Mouse (Mus musculus) thymus, postnatal 36 days (tissue): ENCODE measurements around the gene Pigf.
"Not testable (repeated sequence)": the region's sequence is repeated elsewhere in the genome, so short reads cannot be mapped to it uniquely, and the experiment has no call there.

Source experiments
- DNase-seq, 2 experiments: peaks; one replicate each; pipeline ENCODE4 v3.0.0; 2022; ENCODE audit warnings: mixed read lengths in 2 of 2

Pigf gene

DNA sequence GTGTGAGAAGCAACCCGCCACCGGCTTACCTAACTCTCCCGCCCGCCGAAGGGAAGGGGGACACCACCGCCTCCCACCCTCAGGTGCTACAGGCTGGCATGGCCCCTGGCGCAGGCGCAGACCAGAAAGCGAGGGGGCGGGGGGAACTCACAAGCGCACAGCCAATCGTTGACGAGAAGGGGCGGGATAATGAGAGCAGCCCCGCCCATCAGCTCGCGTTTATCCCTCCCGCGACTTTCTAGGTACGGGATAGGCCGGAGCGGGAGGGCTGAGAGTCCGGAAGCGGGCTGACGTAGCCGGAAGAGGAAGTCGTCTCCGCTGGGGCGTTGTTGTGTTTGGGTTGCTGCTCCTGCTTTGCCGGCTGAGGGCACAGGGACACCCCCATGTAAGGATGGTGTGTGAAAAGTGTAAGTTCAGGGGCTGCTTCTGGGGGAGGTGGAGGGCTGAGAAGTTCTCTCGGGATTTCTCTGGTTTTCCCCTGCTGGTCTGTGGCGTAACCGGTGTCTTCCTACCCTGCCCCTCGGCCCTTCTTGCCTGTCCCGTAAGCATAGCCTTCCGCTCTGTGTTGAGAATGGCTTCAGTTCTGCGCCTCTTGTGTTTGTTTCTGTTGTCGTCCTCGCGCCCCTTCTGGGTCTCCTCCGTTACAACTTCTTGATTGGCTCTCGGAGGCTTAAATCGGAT is at the start of gene Pigf, which contains the start of gene Cript:
TSS of gene Pigf (minus strand) at position 138 of the 681 bp plus-strand sequence.
TSS of gene Cript (plus strand) at position 282 of the 681 bp plus-strand sequence.
- peak; percentile 98 to 99 for DNase-seq

DNA sequence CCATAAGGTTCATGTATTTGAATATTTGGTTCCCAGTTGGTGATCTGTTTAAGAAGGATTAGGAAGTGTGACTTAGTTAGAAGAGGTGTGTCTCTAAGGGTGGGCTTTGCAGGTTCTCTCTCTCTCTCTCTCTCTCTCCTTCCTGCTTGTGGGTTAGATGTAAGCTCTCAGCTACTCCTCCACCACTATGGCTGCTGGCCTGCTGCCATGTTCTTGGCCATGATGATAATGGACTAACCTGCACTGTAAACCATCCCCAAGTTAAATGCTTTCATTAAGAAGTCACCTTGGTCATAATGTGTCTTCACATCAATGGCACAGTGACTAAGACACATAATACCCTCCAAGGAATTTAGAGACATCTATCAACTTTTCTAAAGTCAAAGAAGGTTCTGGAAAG is 48.3 kb upstream of the Pigf start:
- DNase-seq, result no peak

DNA sequence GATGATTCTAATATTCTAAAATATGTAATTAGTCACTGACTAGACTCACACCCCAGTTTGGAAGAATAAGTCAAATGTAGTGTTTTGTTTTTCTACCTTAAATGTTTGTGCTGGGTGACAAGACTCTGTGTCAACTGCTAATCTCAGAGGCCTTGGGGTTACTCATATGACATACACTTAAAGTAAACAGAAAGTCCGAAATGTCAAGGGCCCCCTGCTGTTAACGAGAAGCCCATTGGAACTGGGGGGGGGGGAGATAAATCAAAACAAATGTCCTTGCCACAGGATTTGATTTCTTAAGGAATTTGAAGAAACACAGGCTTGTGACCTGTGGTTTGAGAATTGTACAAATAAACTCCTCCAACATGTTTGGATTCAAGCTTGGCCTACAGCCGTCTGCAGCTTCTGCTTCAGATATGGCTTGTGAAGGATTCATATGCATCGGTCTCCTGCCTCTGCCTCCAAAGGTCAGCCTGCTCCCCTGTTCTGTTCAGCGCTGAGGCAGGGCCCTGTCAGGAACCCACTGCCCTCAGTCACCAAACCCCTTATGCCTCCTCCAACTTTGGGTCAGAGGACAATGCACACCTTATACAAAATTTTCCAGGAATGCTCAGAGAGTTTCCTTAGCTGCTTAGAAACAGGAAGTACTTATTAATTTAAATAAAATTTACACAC is 47.7 kb upstream of the Pigf start:
- no peak for DNase-seq

DNA sequence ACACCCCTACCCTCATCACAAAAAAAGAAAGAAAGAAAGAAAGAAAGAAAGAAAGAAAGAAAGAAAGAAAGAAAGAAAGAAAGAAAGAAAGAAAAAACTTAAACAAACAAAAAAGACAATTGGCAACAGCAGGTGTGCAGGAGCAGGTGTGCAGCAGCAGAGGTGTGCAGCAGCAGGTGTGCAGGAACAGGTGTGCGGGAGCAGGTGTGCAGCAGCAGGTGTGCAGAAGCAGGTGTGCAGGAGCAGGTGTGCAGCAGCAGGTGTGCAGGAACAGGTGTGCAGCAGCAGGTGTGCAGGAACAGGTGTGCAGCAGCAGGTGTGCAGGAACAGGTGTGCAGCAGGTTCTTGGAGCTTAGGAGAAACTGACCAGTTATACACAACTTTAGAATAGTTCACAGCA is 47.0 kb upstream of the Pigf start:
- not testable (repeated sequence) for DNase-seq

DNA sequence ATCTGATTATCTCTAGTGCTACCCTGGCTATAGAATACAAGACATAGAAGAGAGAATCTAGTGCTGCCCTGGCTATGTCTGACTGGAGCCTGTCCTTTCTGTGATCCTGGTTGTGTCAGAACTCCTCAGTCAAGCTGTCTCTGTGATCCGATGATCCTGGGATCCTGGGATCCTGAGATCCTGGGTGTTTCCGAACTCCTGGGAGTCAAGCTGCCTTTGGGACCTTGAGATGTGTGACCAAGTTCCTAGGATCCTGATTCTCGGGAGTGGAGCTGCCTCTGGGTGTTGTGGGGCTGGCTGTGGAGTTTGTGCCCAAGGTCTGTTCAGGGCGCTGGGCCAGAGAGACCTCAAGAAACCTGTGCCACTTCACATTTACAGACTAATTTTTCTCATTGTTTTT is 43.8 kb upstream of the Pigf start:
- DNase-seq, result no peak

DNA sequence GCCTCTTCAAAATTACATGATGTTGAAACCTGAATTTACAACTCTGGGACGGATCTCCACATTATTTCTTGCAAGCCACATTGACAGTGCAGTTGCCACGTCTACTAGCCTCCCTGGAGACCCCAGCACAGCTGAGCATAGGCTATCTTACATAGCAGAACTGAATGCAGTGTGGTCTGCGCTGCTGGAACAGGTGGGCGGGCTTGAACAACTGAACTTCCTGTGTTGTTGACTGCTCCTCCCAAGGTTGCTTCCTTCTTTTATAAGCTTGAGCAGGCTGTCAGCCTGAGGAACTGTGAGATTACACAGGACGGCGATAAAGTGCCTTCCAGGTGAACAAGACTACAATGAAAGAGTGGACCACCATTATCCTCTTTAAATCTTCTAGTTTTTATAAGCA is 38.8 kb upstream of the Pigf start:
- DNase-seq, result peak; percentile 16 to 36

DNA sequence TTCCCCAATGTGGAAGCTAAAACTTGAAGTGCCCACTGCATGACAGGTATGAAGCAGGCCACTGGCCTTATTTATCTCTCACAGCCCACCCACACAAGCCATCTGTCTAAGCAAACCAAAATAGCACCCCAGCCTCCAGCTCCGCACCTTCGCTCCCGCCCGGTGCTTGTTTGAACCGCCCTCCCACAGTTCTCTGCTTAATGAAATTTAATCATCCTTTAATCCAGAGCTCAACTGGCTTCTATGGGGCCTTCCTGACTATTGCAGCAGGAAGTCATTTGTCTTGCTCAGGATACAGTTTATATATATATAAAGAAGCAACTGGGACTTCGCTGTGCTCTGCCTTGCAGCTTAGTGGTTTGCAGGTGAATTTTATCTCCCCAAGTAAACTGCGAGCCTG is 38.3 kb upstream of the Pigf start:
- no peak for DNase-seq

DNA sequence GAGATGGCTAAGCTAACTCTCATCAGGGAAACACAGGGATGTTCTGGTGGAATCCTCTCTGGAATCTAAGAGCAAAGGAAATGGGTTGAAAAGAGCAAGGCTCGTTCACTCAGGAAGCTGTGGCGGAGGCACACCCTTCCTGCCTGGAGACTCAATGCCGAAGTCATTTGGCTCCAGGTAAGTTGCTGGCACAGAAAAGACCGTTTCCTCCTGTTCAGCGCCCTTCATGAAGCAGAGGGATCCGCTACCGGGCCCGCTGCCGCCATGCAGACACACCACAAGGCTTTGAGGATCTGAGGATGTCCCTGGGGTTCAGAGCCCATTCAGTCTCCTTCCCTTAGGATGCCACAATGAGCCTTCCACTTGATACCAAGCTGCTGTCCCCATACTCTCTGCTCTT is 37.4 kb upstream of the Pigf start:
- DNase-seq, result no peak

DNA sequence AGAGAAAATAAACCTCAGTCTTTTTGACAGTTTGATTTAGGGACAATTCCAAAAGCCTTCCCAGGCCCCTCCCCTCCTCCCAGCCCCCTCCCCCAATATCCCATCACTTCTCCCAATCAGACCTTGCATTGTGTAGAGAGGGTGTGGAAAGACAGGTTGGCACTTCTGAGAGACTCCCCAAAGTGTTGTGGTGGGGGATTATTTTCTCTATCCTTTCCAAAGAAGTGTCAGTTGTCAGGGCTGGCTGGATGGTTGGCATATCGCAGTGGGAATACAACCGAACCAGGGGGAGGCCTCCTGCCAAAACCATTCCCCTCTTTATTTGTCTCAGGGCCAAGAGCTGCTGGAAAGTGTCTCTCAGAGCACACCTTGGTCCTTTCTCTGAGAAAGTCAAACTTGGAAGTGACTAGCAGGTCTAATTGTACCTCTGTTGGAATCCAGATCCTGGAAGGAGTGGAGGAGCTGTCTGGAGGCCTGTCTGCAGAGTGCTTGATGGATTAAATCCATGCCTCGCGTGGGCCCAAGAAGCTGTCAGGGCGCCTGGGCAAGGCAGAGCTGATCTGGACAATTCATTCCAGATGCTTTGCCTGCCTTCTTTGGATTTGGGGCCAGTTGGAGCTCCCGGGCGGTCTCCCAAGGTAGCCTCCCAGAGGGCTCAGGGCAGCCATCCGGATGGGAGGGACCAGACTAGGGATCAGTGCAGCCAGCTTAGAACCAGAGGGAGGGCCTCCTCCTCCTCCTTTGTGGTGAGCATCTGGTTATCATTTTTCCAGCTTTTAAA is 32.5 kb upstream of the Pigf start:
- no peak for DNase-seq

DNA sequence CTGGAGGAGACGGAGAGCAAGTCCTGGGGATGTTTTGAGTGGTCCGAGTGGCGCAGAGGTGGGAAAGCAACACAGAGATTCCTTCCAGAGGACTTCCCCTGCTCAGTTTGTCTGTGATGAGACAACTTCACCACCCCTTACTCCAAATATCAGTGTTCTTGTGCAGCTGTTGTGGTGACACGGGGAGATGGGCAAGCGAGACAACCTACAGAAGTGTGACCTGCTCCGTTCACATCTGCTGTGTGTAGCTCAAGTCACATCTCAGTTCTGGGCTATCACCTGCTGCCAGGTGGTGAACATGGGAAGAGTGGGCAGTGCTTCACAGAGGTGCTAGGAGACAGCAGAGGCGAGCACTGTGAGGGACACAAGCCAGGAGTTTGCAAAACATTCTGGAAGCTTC is 31.6 kb upstream of the Pigf start:
- no peak for DNase-seq

DNA sequence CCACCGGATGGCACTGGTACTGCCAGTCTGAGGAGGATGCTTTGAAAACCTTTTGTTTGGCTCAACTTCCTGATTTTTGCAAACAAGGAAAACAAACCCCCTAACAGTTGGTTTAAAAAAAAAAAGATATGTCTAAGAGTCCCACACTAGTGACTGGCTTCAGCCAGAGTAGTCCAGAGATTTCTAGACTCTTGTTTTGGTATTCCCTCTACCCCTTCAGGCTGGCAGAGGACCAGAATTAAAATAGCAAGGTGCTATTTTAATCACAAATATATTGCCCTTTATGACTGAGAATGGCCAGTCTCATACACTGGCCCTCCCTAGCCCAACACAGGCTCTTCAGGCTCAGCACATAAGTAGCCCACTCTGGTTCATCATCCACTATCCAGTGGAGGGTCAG is 30.5 kb upstream of the Pigf start:
- no peak for DNase-seq

DNA sequence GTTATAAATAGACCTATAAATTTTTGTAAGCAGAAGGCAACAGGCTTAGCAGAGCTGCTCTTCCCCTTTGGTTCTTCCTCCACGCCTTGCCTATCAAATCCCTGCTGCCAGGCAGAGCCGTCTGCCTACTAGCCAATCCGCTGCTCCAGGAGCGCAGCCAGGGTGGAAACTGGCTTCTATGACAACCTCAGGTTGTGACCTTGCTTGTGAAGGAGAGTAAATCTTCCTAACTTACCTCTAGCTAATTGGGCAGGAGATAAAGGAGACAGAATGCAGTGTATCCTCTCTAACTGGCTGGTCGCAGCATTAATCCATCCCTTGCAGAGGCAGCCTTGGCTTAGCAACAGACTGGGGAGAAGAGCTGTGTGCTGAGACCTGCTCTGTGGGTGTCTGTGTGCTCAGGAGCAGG is 29.8 kb upstream of the Pigf start:
- no peak for DNase-seq

DNA sequence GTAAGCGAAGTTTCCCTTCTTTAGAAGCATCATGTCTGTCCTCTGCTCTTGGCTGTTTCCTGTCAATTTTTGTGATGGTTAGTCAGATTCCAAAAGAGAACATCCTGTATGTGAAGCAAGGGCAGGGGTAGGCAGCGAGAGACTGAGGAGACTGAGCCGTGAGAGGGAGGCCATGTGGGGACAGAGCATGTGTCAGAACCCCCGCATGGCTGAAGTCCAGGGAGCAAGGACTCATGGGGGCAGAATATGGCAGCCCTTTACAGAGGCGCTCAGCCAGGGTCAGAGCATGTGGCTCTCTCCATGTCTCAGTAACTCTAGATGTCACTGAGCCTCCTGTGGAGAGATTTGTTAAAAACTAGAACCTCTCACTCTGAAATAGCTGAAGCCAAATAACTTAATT is 28.7 kb upstream of the Pigf start:
- no peak for DNase-seq

DNA sequence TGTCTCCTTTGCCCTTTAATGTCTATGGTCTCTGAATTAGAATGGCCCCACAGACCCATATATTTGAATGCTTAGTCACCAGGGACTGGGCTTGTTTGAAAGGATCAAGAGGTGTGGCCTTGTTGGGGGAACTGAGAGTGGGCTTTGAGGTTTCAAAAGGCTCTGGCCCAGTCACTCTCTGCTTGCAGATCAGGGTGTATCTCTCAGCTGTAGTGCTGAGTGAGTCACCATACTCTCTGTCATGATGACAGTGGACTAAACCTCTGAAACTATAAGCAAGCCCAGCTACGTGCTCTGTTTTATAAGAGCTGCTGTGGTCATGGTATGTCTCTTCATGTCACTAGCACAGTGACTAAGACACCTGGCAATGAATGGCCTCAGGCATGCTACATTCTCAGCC is 27.2 kb upstream of the Pigf start:
- no peak for DNase-seq

DNA sequence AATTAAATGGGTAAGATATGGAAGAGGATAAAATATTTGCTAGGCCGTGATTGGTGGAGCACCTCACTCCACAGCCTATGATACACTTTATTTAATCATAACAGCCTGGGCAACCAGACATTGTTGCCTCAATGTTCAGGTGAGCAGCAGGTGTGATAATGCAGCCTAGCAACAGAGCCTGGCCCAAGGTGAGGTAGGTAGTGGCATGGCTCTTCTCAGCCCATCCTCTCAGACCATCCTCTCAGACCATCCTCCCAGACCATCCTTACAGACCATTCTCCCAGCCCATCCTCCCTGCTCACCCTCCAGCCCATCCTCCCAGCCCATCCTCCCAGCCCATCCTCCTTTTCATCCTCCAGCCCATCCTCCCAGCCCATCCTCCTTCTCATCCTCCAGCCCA is 26.4 kb upstream of the Pigf start:
- DNase-seq, result no peak

DNA sequence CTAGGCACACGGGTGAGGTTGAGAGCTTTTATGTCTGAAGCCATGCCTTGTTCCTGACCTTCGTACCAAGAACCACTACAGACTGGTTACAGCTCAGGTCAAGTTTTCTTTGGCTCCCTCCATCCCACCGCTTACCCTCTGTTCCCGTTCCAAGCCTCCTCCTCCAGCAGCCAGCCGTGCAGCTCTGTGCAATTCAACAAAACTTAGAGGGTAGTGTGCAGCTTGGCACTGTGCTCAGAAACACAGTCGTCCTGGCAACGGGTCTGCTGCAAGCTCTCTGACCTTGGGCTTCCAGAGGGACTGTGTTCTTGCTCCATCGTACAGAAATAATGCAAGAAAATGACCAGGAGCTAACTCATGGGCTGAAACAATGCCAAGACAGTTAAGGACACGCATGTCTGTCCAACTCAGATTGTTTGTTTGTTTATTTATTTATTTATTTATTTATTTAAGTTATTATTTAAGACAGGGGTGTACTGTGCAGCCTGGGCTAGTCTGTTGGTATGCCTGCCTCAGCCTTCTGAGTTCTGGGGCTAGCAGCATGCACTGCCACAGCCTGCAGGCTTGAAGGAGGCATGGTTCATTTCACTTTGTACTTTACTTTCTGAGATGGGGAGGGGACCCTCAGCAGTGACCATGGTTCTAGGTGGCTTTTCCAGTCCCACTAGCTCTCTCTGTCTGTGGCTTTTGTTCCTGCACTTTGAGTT is 25.4 kb upstream of the Pigf start:
- DNase-seq, result no peak

DNA sequence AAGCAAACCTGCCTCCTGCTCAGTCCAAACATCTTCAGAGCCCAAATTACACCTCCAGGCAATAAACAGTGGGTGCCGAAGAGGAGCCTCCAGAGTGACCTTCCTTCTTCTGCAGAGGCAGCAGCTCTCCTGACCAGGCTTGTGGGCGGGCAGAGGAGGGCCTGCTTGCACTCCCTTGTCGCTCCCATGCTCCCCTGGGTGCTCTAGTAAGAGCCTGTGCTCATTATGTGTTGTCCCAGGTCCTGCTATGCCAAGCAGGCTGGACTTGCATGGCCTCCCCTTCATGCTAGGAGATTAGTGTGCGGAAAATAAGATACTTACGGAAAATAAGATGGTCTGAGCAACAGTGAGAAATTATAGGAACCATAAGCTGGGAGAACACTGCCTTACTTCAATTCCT is 24.5 kb upstream of the Pigf start:
- DNase-seq, result no peak

DNA sequence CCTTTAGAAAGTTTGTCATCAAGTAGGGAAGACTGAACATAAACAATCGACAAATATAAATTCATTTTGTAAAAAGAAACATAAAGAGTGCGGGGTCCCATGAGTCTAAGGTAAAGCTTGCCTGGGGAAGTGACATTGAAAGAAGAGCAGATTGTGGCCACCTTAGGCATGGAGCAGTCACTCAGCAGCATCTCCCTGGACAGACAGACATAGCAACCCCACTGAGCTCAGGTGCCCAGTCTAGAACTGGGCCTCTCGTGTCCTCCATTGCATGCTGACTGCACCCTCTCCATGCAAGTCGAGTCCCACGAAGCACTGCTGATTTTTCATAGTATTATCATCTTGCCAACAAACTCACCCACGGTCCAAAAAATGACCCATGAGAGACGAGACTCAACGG is 19.6 kb upstream of the Pigf start:
- no peak for DNase-seq

DNA sequence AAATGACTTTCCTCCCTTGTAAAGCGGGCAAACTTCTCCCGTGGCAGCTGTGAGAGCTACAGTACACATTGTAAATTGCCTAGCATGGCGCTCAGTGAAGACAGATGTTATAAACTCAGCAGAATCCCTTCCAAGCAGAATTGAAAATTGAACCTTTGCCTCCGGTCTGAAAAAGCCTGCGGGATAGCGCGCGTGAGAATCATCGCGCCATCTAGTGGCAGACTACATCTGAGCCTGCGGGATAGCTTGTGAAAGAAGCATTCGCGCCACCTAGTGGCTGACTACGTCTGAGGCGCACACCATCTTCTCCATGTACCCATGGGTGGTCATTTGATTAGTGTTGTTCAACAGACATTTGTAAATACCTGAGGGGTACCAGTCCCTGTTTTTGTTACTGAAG is 19.2 kb upstream of the Pigf start:
- DNase-seq, result peak; percentile 80 to 83

DNA sequence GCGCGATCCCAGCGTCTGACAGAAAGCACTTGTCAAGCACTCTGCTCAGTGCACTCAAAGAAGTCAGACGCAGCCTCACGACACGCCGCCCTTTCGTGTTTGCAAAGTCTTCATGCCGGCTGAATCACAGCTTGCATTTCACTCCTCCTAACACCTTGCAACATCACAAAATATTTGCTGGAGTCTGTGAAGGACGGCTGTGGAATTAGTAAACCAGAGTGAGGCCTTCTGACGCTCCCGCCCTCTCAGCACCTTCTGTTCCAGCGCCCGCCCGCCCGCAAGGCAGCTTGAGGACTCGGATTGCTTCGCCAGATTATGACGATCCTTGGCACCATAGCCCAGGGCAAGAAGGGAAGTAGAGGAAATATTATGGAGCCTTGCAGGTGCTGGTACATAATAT is 16.5 kb upstream of the Pigf start:
- no peak for DNase-seq

DNA sequence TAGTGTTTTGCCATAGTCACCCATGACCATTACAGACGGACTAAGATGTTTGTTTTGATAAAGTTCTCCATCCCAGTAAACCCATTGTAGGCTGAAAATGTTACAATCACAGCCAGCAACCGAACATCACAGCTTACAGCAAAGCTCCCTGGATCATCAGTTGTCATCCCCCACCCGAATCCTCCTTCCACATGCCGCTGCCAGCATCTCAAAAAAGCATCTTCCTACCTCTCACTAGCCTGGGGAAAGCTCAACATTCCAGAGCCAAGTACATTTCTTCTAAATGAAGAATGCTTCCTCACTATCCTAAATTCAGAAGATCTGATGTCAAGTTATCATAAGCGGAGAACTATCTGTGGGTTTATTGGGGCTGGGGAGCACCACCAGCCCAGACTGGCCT is 13.3 kb upstream of the Pigf start:
- no peak for DNase-seq

DNA sequence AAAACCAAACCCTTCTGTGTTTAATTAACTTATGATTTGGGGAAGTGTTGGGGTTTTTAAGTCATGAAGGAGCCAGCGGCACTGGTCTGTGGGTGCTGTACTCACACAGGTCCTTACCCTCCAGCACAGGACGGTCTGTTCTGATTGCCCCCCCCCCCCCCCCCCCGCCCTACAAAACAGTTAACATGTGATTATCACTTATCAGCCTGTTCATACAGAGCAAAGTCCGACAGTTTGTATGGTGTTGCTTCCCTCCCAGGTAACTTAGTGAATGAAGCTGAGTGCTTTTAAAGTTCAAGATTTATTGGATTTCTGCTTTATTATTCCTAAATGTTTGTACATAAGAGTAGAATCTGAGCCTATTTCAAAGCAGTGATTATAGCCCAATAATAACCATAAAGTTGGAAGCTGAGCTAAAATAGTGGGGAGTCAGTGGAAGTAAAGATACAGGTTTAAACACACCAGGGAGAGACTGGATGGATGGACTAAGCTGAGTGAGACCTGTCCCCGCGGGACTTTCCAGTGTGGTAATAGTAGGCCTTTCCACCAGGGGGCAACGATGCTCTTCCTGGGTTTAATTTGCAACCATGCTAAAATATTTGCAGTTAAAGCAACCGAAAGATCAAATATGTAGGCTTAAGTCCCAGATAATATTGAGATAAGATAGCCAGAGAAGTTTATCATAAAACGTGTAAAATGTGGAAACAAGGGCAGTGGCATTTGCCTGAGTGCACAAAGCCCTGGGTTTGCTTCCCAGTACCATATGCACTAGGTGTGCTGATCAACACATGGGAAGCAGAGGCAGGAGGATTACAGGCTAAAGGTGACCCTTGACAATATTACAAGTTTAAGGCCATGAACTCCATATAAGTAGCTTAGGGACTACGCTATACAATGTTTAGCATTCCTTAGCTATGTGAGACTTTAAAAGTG is 11.2 kb upstream of the Pigf start:
- peak in 1 of 2 experiments; percentile 16 for DNase-seq
